Mouse (Mus musculus) retina, postnatal 7 days (tissue): ENCODE data around the gene Ampd3.

Experiments used
- DNase-seq: peaks from one replicate; pipeline ENCODE4 v3.0.0-alpha.2; 2012; ENCODE audit warnings: low read depth, low spot score

Ampd3 gene

DNA sequence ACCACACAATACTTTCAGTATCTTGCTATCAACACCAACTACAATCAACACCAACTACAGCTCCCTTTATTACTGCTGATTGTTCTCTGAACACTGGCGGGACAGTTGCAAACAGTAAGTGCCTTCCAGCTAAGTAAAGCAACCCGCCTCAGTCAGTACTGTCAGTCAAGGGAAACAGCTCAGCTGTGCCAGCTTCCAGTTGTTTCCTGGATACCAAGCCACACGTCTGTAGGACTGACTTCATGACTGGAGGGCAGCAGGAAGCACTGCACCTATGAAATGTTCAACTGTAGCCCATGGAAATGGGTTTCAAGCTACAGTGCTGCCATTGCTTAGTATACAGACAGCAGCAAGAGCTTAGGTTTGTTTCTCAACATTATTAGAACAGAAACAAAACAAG is 66.5 kb downstream of the Ampd3 start:
- no peak for DNase-seq

- no peak for DNase-seq
These were observed 72.3 kb downstream of the Ampd3 start for GRCm38 (mm10) chr7:110840332-110840731.

DNA sequence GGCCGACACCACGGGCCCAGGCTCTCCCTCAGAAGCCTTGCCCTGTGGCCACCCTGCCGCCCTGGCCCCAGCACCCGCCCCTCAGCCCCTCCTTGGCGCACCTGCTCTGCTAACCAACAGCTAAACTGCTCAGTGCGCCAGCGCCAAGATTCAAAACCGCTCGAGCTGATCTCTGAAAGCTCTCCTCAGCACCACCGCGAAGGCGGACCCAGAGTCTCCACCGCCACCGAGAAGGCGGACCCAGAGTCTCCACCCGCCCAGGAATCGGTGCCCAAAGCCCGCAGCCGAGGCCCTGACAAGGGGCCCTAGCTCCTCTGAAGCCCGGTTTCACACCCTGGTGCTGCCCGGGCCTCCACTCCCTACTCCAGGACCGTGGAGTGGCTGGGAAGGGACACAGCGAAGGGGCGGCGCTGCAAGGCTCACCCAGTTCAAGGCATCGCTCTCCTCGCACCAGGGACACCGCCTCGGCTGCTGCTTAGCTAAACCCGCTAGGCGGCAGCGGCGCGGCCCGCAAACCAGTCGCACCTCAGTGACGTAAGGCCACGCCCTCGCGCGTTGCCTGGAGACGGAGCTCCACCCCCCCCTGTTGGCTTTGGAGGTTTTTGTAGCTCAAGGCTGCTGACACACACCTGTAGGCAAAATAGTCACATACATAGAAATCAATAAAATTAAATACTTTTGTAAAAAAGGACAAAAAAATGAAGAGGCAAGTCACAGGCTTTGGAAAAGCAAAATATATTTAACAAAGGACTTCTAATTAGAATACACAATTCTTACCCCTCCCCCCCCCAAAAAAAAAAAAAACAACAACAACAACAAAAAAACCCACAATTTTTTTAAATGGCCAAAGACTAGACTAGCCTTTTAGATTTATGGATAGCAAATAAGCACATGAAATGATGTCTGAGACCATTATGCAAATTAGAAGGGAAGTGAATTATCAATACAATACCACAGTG is 76.2 kb downstream of the Ampd3 start, which contains the start of gene Rnf141:
Rnf141 (minus strand) TSS at position 542 of the 959 bp plus-strand sequence.
- DNase-seq: peak; percentile 82

GRCm38 (mm10) chr7:110847321-110847720 is 79.3 kb downstream of the Ampd3 start:
- no peak for DNase-seq

- no peak for DNase-seq
These were observed 80.4 kb downstream of the Ampd3 start for GRCm38 (mm10) chr7:110848371-110848770.

DNA sequence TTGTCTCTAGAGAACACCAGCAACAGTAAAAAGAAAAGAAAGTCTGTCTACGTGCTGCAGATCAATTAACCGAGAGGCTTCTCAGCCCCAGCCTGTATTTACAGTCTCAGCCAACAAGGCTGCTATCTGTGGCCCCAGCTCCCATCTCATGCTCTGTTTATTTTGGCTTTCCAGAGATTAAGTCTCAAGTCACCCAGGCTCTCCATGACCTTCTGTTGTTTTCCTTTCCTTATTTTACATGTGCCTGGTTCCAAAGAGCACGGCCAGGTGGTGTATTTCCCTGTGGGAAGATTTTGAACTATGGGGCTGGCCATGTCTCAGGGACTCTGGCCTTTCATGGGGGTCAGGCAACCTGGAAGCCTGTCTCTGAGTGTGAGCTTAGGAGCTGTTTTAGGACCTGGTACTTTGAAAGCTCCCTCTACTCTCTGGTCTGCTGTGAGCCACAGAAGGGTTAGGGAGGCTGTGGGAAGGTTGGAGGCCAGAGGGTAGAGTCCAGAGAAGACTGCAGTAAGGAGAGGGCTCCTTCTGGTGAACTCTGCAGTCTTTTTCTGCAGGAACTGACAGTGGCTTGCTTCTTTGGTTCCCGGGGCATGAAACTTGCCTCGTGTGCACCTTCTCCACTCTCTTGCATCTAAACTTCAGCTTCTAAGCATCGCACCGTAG is 83.7 kb downstream of the Ampd3 start:
- no peak for DNase-seq

DNA sequence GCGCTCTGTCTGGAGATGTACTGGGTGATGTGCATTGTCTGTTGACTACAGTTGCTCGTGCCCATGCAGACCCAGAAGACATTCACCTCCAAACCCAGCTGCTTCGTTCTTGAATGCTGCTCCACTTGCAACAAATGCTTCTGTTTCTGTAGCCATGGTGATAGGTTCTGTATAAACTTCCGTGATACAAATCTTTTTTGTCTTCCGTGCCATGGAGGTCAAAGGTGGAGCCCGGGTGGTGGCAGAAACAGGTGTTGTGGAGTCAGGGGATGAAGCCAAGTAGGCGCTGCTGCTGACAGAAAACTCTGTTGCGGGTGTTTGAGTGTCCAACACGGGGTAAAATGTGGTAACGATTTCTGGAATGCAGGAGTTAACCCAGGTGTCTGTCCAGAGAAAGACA is 85.6 kb downstream of the Ampd3 start:
- no peak for DNase-seq

- no peak for DNase-seq
These were observed 86.5 kb downstream of the Ampd3 start for GRCm38 (mm10) chr7:110854519-110854918.

DNA sequence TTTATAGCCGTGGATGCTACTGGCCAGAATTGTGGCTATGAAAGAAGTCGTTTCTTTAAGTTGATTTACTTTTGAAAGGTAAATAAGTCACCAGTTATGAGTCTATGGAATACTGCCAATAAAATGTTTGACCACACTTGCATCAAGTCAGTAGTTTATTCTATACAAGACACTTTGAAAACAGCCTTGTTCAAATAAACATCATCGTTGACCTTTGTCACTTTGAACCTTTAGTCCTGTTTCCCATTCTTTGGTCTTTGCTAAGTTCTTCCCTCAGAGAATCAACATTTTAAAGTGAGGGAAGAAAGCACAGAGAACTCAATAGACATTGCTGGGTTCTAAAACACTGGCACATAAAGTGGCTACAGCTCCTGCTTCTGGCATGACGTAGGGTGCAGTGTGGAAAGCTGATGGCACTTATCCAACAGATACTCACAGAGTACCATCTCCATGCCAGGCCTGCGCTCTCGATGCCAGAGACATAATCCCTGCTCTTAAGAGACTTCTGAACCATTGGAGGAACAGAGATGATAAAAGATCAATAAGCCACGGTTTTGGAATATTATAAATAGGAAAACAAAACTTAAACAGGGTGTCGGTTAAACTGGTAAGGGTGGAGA is 87.0 kb downstream of the Ampd3 start:
- DNase-seq: no peak

DNA sequence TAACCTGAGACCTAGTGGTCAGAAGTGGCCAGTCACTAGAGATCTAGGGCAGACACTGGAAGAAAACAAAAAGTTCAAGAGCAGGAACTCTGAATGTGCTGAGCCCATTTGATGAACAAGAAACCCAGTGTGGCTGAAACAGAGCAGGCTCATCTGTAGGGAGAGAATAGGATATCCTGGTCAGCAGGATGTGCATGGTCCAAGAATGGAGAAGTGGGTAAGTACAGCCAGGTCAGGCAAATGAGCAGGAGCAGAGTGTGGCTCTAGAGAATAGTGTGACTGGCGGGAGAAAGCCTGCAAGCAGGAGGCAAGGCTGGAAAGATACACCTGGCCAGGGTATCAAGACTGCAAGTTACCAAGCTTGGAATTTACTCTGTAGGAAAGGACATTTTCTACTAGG is 87.6 kb downstream of the Ampd3 start:
- DNase-seq: no peak

- no peak for DNase-seq
These were observed 92.1 kb downstream of the Ampd3 start for GRCm38 (mm10) chr7:110860129-110860528.
